Mouse (Mus musculus) forebrain, embryonic 15.5 days (tissue): ENCODE measurements around the gene Gm13124. TPM values are rescaled to one million over a fixed set of nuclear protein-coding genes. Genes with fewer than 3 reads are reported as not detected.

Source experiments
- polyA plus RNA-seq: library from polyadenylated mRNA; unstranded; fragments of >200 nt; fragmentation: Nextera tagmentation; extraction: Ambion mirVana; gene quantifications from 2 replicates; pipeline ENCODE4 v1.2.1, GENCODE M21; 2015

Gm13124 gene
- polyA plus RNA-seq, 1 experiment from 2014 or later = not detected

Other genes with a start within 250 kb of the Gm13124 start
- gene Gm13128, start 234.9 kb downstream of the Gm13124 start, polyA plus RNA-seq = not detected in 2 replicates
- gene Gm13119, start 207.2 kb downstream of the Gm13124 start, polyA plus RNA-seq = not detected in 2 replicates
- not detected in 2 replicates for gene Pramef20, start 187.2 kb downstream of the Gm13124 start, polyA plus RNA-seq
- gene Pramef12, start 156.7 kb downstream of the Gm13124 start, polyA plus RNA-seq = not detected in 2 replicates
- gene 1700012P22Rik, start 126.4 kb downstream of the Gm13124 start, polyA plus RNA-seq = not detected in 2 replicates
- gene Gm9944, start 111.8 kb downstream of the Gm13124 start, polyA plus RNA-seq = not detected in 2 replicates
- gene Aadacl3, start 101.4 kb downstream of the Gm13124 start, polyA plus RNA-seq = not detected in 2 replicates
- not detected in 2 replicates for gene 9430007A20Rik, start 45.3 kb downstream of the Gm13124 start, polyA plus RNA-seq
- gene Aadacl4, start 48.6 kb upstream of the Gm13124 start, polyA plus RNA-seq = not detected in 2 replicates
- gene Gm436, start 121.2 kb upstream of the Gm13124 start, polyA plus RNA-seq = not detected in 2 replicates
- gene Gm13178, start 156.3 kb upstream of the Gm13124 start, polyA plus RNA-seq = not detected in 2 replicates
- not detected in 2 replicates for gene Gm438, start 221.4 kb upstream of the Gm13124 start, polyA plus RNA-seq